Mouse (Mus musculus): ENCODE measurements around the gene Mapk1.

Mapk1 gene

DNA sequence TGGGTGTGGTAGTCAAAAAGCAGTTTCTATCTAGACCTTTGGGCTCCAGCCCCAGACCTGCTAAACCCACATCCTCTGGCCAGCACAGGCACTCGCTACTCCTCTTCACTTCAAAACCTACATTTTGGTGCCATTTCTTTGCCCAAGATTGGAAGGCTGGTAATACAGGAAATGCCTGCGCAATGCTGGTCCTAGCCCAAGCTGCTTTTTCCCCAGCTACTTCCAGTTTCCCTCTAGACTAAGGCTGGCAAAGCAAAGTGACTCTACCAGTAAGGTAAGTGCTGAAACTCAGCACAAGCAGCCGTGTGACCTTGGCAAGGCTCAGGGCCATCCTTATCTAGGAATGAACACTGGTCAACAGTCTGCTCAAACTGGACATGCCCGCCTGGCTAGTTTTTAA, 102.5 kb downstream of the Mapk1 start:
- DNase-seq (ENCODE audit: low read depth): no peak

DNA sequence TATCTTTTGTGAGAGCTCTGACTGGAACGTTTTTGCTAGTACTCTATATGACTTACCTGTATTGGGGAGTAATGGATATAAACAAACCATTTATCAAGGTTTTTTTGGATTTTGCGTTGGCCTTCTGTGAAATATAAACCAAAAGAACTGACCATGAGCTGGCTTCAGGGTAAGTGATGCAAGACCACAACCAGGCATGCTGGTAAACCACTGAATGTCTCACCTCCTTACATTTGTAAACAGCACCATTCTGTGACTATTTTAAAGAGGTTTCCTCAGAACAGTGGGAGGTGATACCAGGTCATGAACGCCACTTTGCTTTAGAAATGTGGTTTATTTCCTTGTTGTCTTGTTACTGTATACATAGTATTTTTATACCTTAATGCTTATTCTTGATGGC, 103.1 kb downstream of the Mapk1 start:
- no peak for DNase-seq (ENCODE audit: low read depth)

GRCm38 (mm10) chr16:17086669-17087193, 103.5 kb downstream of the Mapk1 start:
- DNase-seq (ENCODE audit: low read depth): no peak

GRCm38 (mm10) chr16:17088346-17088745, 105.2 kb downstream of the Mapk1 start:
- no peak for DNase-seq (ENCODE audit: low read depth)

DNA sequence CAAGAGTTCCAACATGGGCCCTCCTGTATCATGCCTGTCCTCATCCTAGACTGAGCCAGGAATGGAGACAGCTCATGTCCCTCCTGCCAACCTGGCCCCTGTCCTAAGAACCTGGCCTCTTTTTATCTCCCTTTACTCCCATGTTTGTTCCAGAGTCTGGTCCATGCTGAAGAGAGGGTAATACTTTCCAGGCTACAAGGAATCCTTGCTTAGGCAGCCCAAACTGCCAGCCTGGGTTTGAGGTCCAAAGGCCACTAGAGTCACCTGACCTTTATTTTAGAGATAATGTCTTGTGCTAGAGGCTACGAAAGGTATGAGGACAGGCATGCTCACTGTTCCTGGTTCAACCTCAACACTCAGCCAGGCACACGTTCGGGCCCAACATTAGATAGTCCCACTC, 113.8 kb downstream of the Mapk1 start:
- no peak for DNase-seq (ENCODE audit: low read depth)

Measured in NIH3T3 (cell line).